In genomic region chr2:18920461-18920877, GRCm38 (mm10) we compare ENCODE assay signal across 21 mouse cellular contexts.
DNase-seq lines count a peak whose midpoint lies in the region; ATAC-seq and TF ChIP-seq lines count a peak whose summit lies in the region.
"Had no signal": no experiment of that assay in that cellular context is flagged by ENCODE, and none has a peak within 500 bp of the region (broad histone marks: within the 10 kb centered on the region; RNA-seq: fewer than 3 reads in every experiment).

No protein-coding gene starts in this region.

- no peak for DNase-seq in limb, embryonic 10.5 days (ENCODE audit: low spot score)
- peak; percentile 60 for DNase-seq in CD4-positive, CD25-positive, alpha-beta regulatory T cell, adult 2 months (ENCODE audit: low read depth, low spot score)
- DNase-seq in induced T-regulatory cell, adult 2 months (ENCODE audit: low read depth): peak; percentile 56
- DNase-seq in lung, postnatal 36 days: no peak
- no peak for DNase-seq in c-Kit-positive CD71-positive TER-119-positive erythroid progenitor cells, embryonic 14.5 days (ENCODE audit: low spot score)
- DNase-seq: adrenal gland, postnatal 14 days; cerebellum, adult 11-12 months; cerebellum, postnatal 14 days; heart, adult 18-20 months; heart, postnatal 4 days; kidney, adult 18-20 months; liver; midbrain, embryonic 14.5 days; right cerebral cortex, postnatal 14 days; thymus, postnatal 4 days had no signal

- 22% methylated on average over 2 of the region's 2 CpGs for WGBS in limb, embryonic 13.5 days
- 31% methylated on average over 2 of the region's 2 CpGs for WGBS in limb, embryonic 10.5 days

- H3K4me2 ChIP-seq in limb, embryonic 13.5 days (replicated peaks): no peak overlapping the region
- H3K4me2 ChIP-seq: forebrain, embryonic 12.5 days; heart, embryonic 15.5 days; stomach, embryonic 15.5 days had no signal

- peaks cover 33% of the 10 kb centered on the region for H3K4me1 ChIP-seq in limb, embryonic 13.5 days
- peaks cover 56% of the 10 kb centered on the region for H3K4me1 ChIP-seq in limb, embryonic 10.5 days

- H3K9me3 ChIP-seq in limb, embryonic 13.5 days: no peaks in the 10 kb centered on the region
- H3K9me3 ChIP-seq in limb, embryonic 10.5 days (replicated peaks): no peaks in the 10 kb centered on the region
- H3K9me3 ChIP-seq: forebrain, embryonic 12.5 days; heart, embryonic 15.5 days; stomach, embryonic 15.5 days had no signal

- H3K4me3 ChIP-seq in limb, embryonic 13.5 days: no peak overlapping the region
- H3K4me3 ChIP-seq in limb, embryonic 10.5 days: no peak overlapping the region
- no peak overlapping the region for H3K4me3 ChIP-seq in C2C12 (ENCODE audit: insufficient read depth, poor library complexity, severe bottlenecking)
- H3K4me3 ChIP-seq: forebrain, embryonic 12.5 days; heart, embryonic 15.5 days; stomach, embryonic 15.5 days had no signal

- no peaks in the 10 kb centered on the region for H3K79me2 ChIP-seq in C2C12 (ENCODE audit: control insufficient read depth, insufficient read depth)

- no peak overlapping the region for H3ac ChIP-seq in C2C12 (ENCODE audit: control insufficient read depth, insufficient read length, low read depth)

- peaks cover 4% of the 10 kb centered on the region for H3K79me3 ChIP-seq in C2C12 (ENCODE audit: low read depth)

- H3K27ac ChIP-seq in limb, embryonic 13.5 days: no peak overlapping the region
- H3K27ac ChIP-seq in limb, embryonic 10.5 days: no peak overlapping the region
- H3K27ac ChIP-seq: forebrain, embryonic 12.5 days; heart, embryonic 15.5 days; stomach, embryonic 15.5 days had no signal

- TF ChIP-seq CTCF in C2C12 (IDR thresholded peaks at IDR 0.05; ENCODE audit: control insufficient read depth, insufficient read depth, insufficient read length): no peak

- peak; percentile 74 for ATAC-seq in limb, embryonic 13.5 days (ENCODE audit: low FRiP score, low read depth)
- ATAC-seq: lung, postnatal 0 days had no signal

- no peak overlapping the region for H3K9ac ChIP-seq in limb, embryonic 13.5 days
- H3K9ac ChIP-seq: forebrain, embryonic 12.5 days; heart, embryonic 15.5 days; stomach, embryonic 15.5 days had no signal

- H3K27me3 ChIP-seq in limb, embryonic 13.5 days: no peaks in the 10 kb centered on the region
- no peaks in the 10 kb centered on the region for H3K27me3 ChIP-seq in limb, embryonic 10.5 days (ENCODE audit: low read depth, poor library complexity, severe bottlenecking)
- no peaks in the 10 kb centered on the region for H3K27me3 ChIP-seq in C2C12 (ENCODE audit: control insufficient read depth, insufficient read depth, insufficient read length)
- H3K27me3 ChIP-seq: forebrain, embryonic 12.5 days; heart, embryonic 15.5 days; stomach, embryonic 15.5 days had no signal

- H3K36me3 ChIP-seq in limb, embryonic 13.5 days: no peaks in the 10 kb centered on the region
- no peaks in the 10 kb centered on the region for H3K36me3 ChIP-seq in limb, embryonic 10.5 days
- no peaks in the 10 kb centered on the region for H3K36me3 ChIP-seq in C2C12 (ENCODE audit: control insufficient read depth, insufficient read depth)
- H3K36me3 ChIP-seq: forebrain, embryonic 12.5 days; heart, embryonic 15.5 days; stomach, embryonic 15.5 days had no signal

TF ChIP-seq in C2C12, 6 proteins besides CTCF, POLR2A, EP300 and RAD21:
- TF ChIP-seq CEBPB (IDR thresholded peaks at IDR 0.05; ENCODE audit: low read depth): no peak
- TF ChIP-seq MYOD1 (IDR thresholded peaks at IDR 0.05; ENCODE audit: control insufficient read depth, insufficient read length, low read depth): peak; percentile 15

Comparison
In these comparisons a context has a peak if more than half of its experiments do, and no peak if none do; other contexts are left out.
1. DNase-seq: peak in CD4-positive, CD25-positive, alpha-beta regulatory T cell, adult 2 months (single experiment) and induced T-regulatory cell, adult 2 months (single experiment); none in limb, embryonic 10.5 days (single experiment), lung, postnatal 36 days (single experiment) and c-Kit-positive CD71-positive TER-119-positive erythroid progenitor cells, embryonic 14.5 days (single experiment).